Mouse (Mus musculus): ENCODE measurements around the gene Adad1. TPM values are rescaled to one million over a fixed set of nuclear protein-coding genes. Genes with fewer than 3 reads are reported as not detected.

Adad1 gene
- polyA plus RNA-seq (2015; fragmentation: Nextera tagmentation; extraction: Ambion mirVana) = 0.06 and 0.10 TPM in 2 replicates

DNA sequence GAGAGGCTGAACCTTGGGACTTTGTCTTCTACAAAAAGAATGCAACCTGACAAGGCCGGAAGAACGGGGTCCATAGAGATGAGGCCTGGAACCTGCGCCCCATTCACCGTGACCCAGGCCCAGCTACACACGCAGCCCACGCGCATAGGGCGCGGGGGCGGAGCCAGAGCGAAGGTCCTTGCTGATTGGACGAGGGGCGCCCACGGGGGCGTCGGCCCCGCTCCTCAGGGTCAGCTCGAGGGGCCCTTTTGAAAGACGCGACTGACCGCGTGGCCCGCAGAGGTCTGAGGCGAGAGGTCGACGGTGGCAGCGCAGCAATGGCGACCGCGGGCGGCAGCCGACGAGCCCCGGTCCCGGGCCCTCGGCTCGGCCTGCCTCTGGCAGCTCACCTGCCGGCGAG, at the start of gene Adad1:
Gene Adad1, plus strand, starts transcription at position 122 of the 400 bp plus-strand sequence.

GRCm38 (mm10) chr3:37125655-37126054, 62.3 kb downstream of the Adad1 start, which contains the start of gene Il2:
Il2 (minus strand) TSS chr3:37125959.

Other genes starting within 250 kb of the Adad1 start
- gene 4932438A13Rik, start 200.4 kb upstream of the Adad1 start, polyA plus RNA-seq (2015; fragmentation: Nextera tagmentation; extraction: Ambion mirVana) = 21.5 and 23.6 TPM in 2 replicates
- 0.40 and 0.44 TPM in 2 replicates for gene Il2, start 62.4 kb downstream of the Adad1 start, polyA plus RNA-seq (2015; fragmentation: Nextera tagmentation; extraction: Ambion mirVana)
- not detected in 2 replicates for gene Il21, start 169.1 kb downstream of the Adad1 start, polyA plus RNA-seq (2015; fragmentation: Nextera tagmentation; extraction: Ambion mirVana)
- gene Bbs12, start 249.0 kb downstream of the Adad1 start, polyA plus RNA-seq (2015; fragmentation: Nextera tagmentation; extraction: Ambion mirVana) = 3.9 and 4.1 TPM in 2 replicates
- 1.6 and 2.0 TPM in 2 replicates for gene Cetn4, start 249.2 kb downstream of the Adad1 start, polyA plus RNA-seq (2015; fragmentation: Nextera tagmentation; extraction: Ambion mirVana)